Mouse (Mus musculus) neural tube, embryonic 14.5 days (tissue): ENCODE results near the gene Fkbp9. TPM values are rescaled to one million over a fixed set of nuclear protein-coding genes. Genes with fewer than 3 reads are reported as not detected.
A peak's percentile ranks its signal among the peaks of the same experiment; 100 is the strongest.

Source experiments
- ATAC-seq: fragments of 200-750 bp; cut with Nextera tagmentation; 2 replicates; pipeline ENCODE4 v1.8.0; 2017; ENCODE audit warnings: low read depth, mild to moderate bottlenecking, moderate TSS enrichment, moderate library complexity
- H3K27ac ChIP-seq: fragments of 300-500 bp; sonication (generic); 2 replicates; pipeline ENCODE4 v1.5.1; 2014; ENCODE audit warnings: low read depth, mild to moderate bottlenecking, control low read depth, low read length, moderate library complexity, mixed read lengths
- H3K27me3 ChIP-seq: fragments of 300-500 bp; sonication (generic); 2 replicates; pipeline ENCODE4 v1.6.1; 2014; ENCODE audit warnings: low read length; ENCODE audit not compliant: control insufficient read depth, insufficient read depth
- H3K36me3 ChIP-seq: fragments of 300-500 bp; sonication (generic); 2 replicates; pipeline ENCODE4 v1.6.1; 2014; ENCODE audit warnings: low read length, mixed read lengths; ENCODE audit not compliant: control insufficient read depth, insufficient read depth
- H3K4me1 ChIP-seq: fragments of 300-500 bp; sonication (generic); 2 replicates; pipeline ENCODE4 v1.6.1; 2014; ENCODE audit warnings: low read length; ENCODE audit not compliant: control insufficient read depth, insufficient read depth
- H3K4me2 ChIP-seq: fragments of 300-500 bp; sonication (generic); 2 replicates; pipeline ENCODE4 v1.6.1; 2014; ENCODE audit warnings: mild to moderate bottlenecking, low read depth, low read length, control low read depth
- H3K4me3 ChIP-seq: fragments of 300-500 bp; sonication (generic); 2 replicates; pipeline ENCODE4 v1.5.1; 2014; ENCODE audit warnings: low read depth, low read length, control low read depth, mixed read lengths
- H3K9ac ChIP-seq: fragments of 300-500 bp; sonication (generic); replicated peaks from 2 replicates; pipeline ENCODE4 v1.6.1; 2014; ENCODE audit warnings: low read depth, mild to moderate bottlenecking, control low read depth, low read length, mixed read lengths
- H3K9me3 ChIP-seq: fragments of 300-500 bp; sonication (generic); 2 replicates; pipeline ENCODE4 v1.6.1; 2016; ENCODE audit warnings: low read length; ENCODE audit not compliant: control insufficient read depth
- WGBS: fragments of 180-500 bp; shearing (Covaris S2); extraction: QIAGEN DNeasy Blood & Tissue Kit; methylation state at CpG from one replicate; pipeline ENCODE4 v1.1.7; 2014; 5-methylcytosine and 5-hydroxymethylcytosine counted together
- polyA plus RNA-seq: library from polyadenylated mRNA; unstranded; fragments of >200 nt; fragmentation: Nextera tagmentation; extraction: Ambion mirVana; gene quantifications from 2 replicates; pipeline ENCODE4 v1.2.1, GENCODE M21; 2014

Gene Fkbp9
- 20.2 and 47.5 TPM in 2 replicates for polyA plus RNA-seq

- peak within 1 kb of the TSS; percentile 28; the same call in 1 of the 2 replicates for H3K27ac ChIP-seq
- ATAC-seq, result peak; percentile 94
- peak within 1 kb of the TSS; percentile 68 for H3K9ac ChIP-seq
- H3K36me3 ChIP-seq, result no peaks in the 10 kb centered on the region
- H3K4me3 ChIP-seq, result peak within 1 kb of the TSS; percentile 50
- H3K4me1 ChIP-seq, result no peaks in the 10 kb centered on the region
- peak within 1 kb of the TSS; percentile 89 for H3K4me2 ChIP-seq
- H3K27me3 ChIP-seq, result no peaks in the 10 kb centered on the region
- under 1% methylated on average over 52 of the region's 58 CpGs for WGBS
- H3K9me3 ChIP-seq, result no peaks in the 10 kb centered on the region
Measured at GRCm38 (mm10) chr6:56831697-56832406, at the start of gene Fkbp9. TSS of gene Fkbp9 (plus strand) at chr6:56832059.

GRCm38 (mm10) chr6:56783561-56784272 lies 48.1 kb upstream of the Fkbp9 start:
- Histone ChIP-seq H3K36me3 (peaks cover 12% of the 10 kb centered on the region; the same call in 1 of the 2 replicates), H3K4me1 (no peaks in the 10 kb centered on the region), H3K9ac (no peak overlapping the region), H3K4me3 (no peak overlapping the region), H3K27me3 (no peaks in the 10 kb centered on the region), H3K4me2 (no peak overlapping the region), H3K27ac (no peak overlapping the region), H3K9me3 (no peaks in the 10 kb centered on the region)
- no peak for ATAC-seq
- WGBS, result 93% methylated on average over 4 of the region's 4 CpGs

GRCm38 (mm10) chr6:56785068-56785467 lies 46.8 kb upstream of the Fkbp9 start:
- H3K27me3 ChIP-seq, result no peaks in the 10 kb centered on the region
- H3K36me3 ChIP-seq, result peaks cover 4% of the 10 kb centered on the region; the same call in 1 of the 2 replicates
- WGBS, result 91% methylated on average over 5 of the region's 5 CpGs
- no peaks in the 10 kb centered on the region for H3K9me3 ChIP-seq
- no peak overlapping the region for H3K4me2 ChIP-seq
- H3K4me1 ChIP-seq, result no peaks in the 10 kb centered on the region
- H3K4me3 ChIP-seq, result no peak overlapping the region
- no peak overlapping the region for H3K27ac ChIP-seq
- H3K9ac ChIP-seq, result no peak overlapping the region
- ATAC-seq, result no peak

GRCm38 (mm10) chr6:56787668-56788067 lies 44.2 kb upstream of the Fkbp9 start:
- 91% methylated on average over 2 of the region's 2 CpGs for WGBS

GRCm38 (mm10) chr6:56789336-56789735 lies 42.5 kb upstream of the Fkbp9 start:
- ATAC-seq, result no peak
- WGBS, result 88% methylated on average over 3 of the region's 3 CpGs

More at GRCm38 (mm10) chr6:56787668-56788067, 44.2 kb upstream of the Fkbp9 start:
- Histone ChIP-seq H3K27me3 (no peaks in the 10 kb centered on the region), H3K4me1 (no peaks in the 10 kb centered on the region), H3K9ac (no peak overlapping the region), H3K4me2 (no peak overlapping the region), H3K9me3 (no peaks in the 10 kb centered on the region), H3K27ac (no peak overlapping the region), H3K36me3 (peaks cover 4% of the 10 kb centered on the region; the same call in 1 of the 2 replicates), H3K4me3 (no peak overlapping the region)
- no peak for ATAC-seq

GRCm38 (mm10) chr6:56794834-56795233 lies 37.0 kb upstream of the Fkbp9 start:
- H3K4me3 ChIP-seq, result no peak overlapping the region
- 86% methylated on average over 5 of the region's 5 CpGs for WGBS
- peaks cover 18% of the 10 kb centered on the region for H3K4me1 ChIP-seq
- H3K27ac ChIP-seq, result no peak overlapping the region
- H3K9ac ChIP-seq, result no peak overlapping the region
- H3K36me3 ChIP-seq, result no peaks in the 10 kb centered on the region
- no peaks in the 10 kb centered on the region for H3K27me3 ChIP-seq
- H3K4me2 ChIP-seq, result peak overlapping the region; percentile 57; the same call in 1 of the 2 replicates
- no peaks in the 10 kb centered on the region for H3K9me3 ChIP-seq
- no peak for ATAC-seq

More at GRCm38 (mm10) chr6:56789336-56789735, 42.5 kb upstream of the Fkbp9 start:
- no peak overlapping the region for H3K27ac ChIP-seq
- H3K36me3 ChIP-seq, result peaks cover 4% of the 10 kb centered on the region; the same call in 1 of the 2 replicates
- H3K9me3 ChIP-seq, result no peaks in the 10 kb centered on the region
- no peak overlapping the region for H3K4me3 ChIP-seq
- H3K9ac ChIP-seq, result no peak overlapping the region
- no peaks in the 10 kb centered on the region for H3K27me3 ChIP-seq
- no peaks in the 10 kb centered on the region for H3K4me1 ChIP-seq
- H3K4me2 ChIP-seq, result no peak overlapping the region

- no peaks in the 10 kb centered on the region for H3K27me3 ChIP-seq
- no peak for ATAC-seq
- peaks cover 18% of the 10 kb centered on the region for H3K4me1 ChIP-seq
- H3K4me3 ChIP-seq, result peak overlapping the region; percentile 77
- WGBS, result 7% methylated on average over 8 of the region's 8 CpGs
- peak overlapping the region; percentile 95; the same call in 1 of the 2 replicates for H3K9ac ChIP-seq
- no peaks in the 10 kb centered on the region for H3K36me3 ChIP-seq
- peak overlapping the region; percentile 57 for H3K4me2 ChIP-seq
- no peak overlapping the region; the same call in 1 of the 2 replicates for H3K27ac ChIP-seq
- no peaks in the 10 kb centered on the region for H3K9me3 ChIP-seq
Measured at GRCm38 (mm10) chr6:56796232-56796631, 35.6 kb upstream of the Fkbp9 start.

GRCm38 (mm10) chr6:56796668-56797141 lies 35.2 kb upstream of the Fkbp9 start:
- peak overlapping the region; percentile 99 for H3K27ac ChIP-seq
- H3K9ac ChIP-seq, result peak overlapping the region; percentile 95
- H3K36me3 ChIP-seq, result no peaks in the 10 kb centered on the region
- no peaks in the 10 kb centered on the region for H3K9me3 ChIP-seq
- H3K4me2 ChIP-seq, result peak overlapping the region; percentile 57
- peak; percentile 18 for ATAC-seq
- H3K4me1 ChIP-seq, result peaks cover 18% of the 10 kb centered on the region
- under 1% methylated on average over 16 of the region's 16 CpGs for WGBS
- H3K4me3 ChIP-seq, result peak overlapping the region; percentile 77
- no peaks in the 10 kb centered on the region for H3K27me3 ChIP-seq
